Mouse (Mus musculus) lung, postnatal 0 days (tissue): ENCODE data around the gene Hist1h3a.

Experiments used
- CTCF ChIP-seq: IDR thresholded peaks from 2 replicates; pipeline ENCODE4 v1.5.1; 2016; ENCODE audit warnings: antibody characterized with exemption, mild to moderate bottlenecking
- EP300 ChIP-seq: IDR thresholded peaks from 2 replicates; pipeline ENCODE4 v1.6.1; 2016; ENCODE audit warnings: antibody characterized with exemption, mild to moderate bottlenecking, control low read depth

DNA sequence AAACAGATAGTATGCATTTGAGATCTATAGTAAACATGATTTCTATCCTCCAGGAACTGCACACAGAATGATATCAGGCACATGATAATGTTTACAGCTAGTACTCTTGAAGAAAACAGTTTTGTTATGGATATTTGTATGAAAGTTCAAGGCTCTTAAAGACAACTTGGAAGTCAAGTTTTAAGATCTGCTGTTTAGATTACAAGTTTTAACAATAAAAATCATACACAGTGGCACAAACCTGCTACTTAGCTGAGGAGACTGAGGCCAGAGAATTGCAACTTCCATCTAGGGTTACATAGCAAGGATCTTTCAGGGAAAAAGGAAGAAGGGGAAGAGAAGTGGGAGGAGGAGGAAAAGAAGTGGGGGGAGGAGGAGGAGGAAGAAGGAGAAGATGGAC lies 7.2 kb downstream of the Hist1h3a start:
- TF ChIP-seq CTCF (no peak), EP300 (no peak)
